Mouse (Mus musculus) stomach, embryonic 14.5 days (tissue): Measurements from ENCODE around the gene Pikfyve. TPM values are rescaled to one million over a fixed set of nuclear protein-coding genes. Genes with fewer than 3 reads are reported as not detected.

ENCODE experiments used
- ATAC-seq: fragments of 200-750 bp; cut with Nextera tagmentation; 2 replicates; pipeline ENCODE4 v1.8.0; 2017; ENCODE audit warnings: low read depth, moderate TSS enrichment; ENCODE audit not compliant: insufficient number of reproducible peaks, insufficient read depth, low FRiP score
- H3K27ac ChIP-seq: fragments of 300-500 bp; sonication (generic); 2 replicates; pipeline ENCODE4 v1.5.1; 2014; ENCODE audit warnings: mild to moderate bottlenecking, low read length, moderate library complexity, mixed read lengths
- H3K27me3 ChIP-seq: fragments of 300-500 bp; sonication (generic); 2 replicates; pipeline ENCODE4 v1.6.1; 2014; ENCODE audit warnings: low read length, control low read depth, mixed read lengths; ENCODE audit not compliant: control insufficient read depth, insufficient read depth
- H3K36me3 ChIP-seq: fragments of 300-500 bp; sonication (generic); 2 replicates; pipeline ENCODE4 v1.6.1; 2014; ENCODE audit warnings: mild to moderate bottlenecking, control low read depth, low read length, moderate library complexity, mixed read lengths; ENCODE audit not compliant: control insufficient read depth, insufficient read depth
- H3K4me1 ChIP-seq: fragments of 300-500 bp; sonication (generic); 2 replicates; pipeline ENCODE4 v1.6.1; 2014; ENCODE audit warnings: low read length, control low read depth, mixed read lengths; ENCODE audit not compliant: control insufficient read depth, insufficient read depth
- H3K4me2 ChIP-seq: fragments of 300-500 bp; sonication (generic); replicated peaks from 2 replicates; pipeline ENCODE4 v1.6.1; 2014; ENCODE audit warnings: low read depth, low read length, control low read depth
- H3K4me3 ChIP-seq: fragments of 300-500 bp; sonication (generic); 2 replicates; pipeline ENCODE4 v1.5.1; 2014; ENCODE audit warnings: low read depth, low read length, control low read depth
- H3K9ac ChIP-seq: fragments of 300-500 bp; sonication (generic); replicated peaks from 2 replicates; pipeline ENCODE4 v1.6.1; 2014; ENCODE audit warnings: low read depth, mild to moderate bottlenecking, control low read depth, low read length, moderate library complexity, mixed read lengths
- H3K9me3 ChIP-seq: fragments of 300-500 bp; sonication (generic); 2 replicates; pipeline ENCODE4 v1.6.1; 2016; ENCODE audit warnings: low read depth, low read length, control low read depth; ENCODE audit not compliant: control insufficient read depth
- WGBS: fragments of 180-500 bp; shearing (Covaris S2); extraction: QIAGEN DNeasy Blood & Tissue Kit; methylation state at CpG from one replicate; pipeline ENCODE4 v1.1.7; 2014; 5-methylcytosine and 5-hydroxymethylcytosine counted together
- polyA plus RNA-seq: library from polyadenylated mRNA; unstranded; fragments of >200 nt; fragmentation: Nextera tagmentation; extraction: Ambion mirVana; gene quantifications from 2 replicates; pipeline ENCODE4 v1.2.1, GENCODE M21; 2014

The Pikfyve gene
- polyA plus RNA-seq, 1 experiment from 2014 or later = 18.7 TPM

DNA sequence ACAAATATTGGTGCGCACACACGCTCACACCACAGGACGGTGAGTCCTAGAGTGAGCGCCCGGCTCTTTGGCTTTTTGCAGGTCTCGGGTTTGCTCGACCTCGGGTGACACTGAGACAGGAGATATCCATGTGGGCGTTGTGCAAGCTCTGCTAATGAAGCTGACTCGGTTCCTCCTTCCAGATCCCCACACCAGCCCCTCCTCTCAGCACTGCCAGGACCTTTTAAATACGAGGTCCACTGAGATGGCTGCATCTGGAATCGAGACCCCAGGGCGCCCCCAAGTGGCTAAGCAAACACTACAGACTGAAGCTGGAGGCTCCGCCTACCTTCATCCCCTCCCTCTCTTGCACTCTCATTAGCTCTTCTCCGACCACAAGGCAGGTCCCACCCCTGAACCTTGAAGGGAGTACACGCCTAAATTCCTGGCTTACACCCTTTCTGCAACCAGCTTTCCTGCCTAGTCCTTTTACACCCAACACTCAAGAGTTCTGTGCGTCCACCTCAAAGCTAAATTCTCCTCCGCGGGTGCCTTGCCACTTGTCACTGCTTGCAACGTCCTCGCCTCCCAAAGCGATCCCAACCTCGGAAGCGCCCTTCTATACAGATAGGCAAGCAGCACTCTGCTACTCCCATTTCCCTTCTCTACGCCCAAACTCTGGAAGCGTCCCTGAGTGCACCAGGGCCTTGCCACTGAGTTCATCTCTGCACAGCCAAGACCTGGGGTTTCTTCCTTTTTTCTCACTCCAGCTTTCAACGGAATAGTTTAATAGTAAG lies 8.2 kb upstream of the Pikfyve start:
- H3K9ac ChIP-seq = peak overlapping the region; percentile 68
- 4% methylated on average over 27 of the region's 27 CpGs for WGBS
- ATAC-seq = peak; percentile 85

DNA sequence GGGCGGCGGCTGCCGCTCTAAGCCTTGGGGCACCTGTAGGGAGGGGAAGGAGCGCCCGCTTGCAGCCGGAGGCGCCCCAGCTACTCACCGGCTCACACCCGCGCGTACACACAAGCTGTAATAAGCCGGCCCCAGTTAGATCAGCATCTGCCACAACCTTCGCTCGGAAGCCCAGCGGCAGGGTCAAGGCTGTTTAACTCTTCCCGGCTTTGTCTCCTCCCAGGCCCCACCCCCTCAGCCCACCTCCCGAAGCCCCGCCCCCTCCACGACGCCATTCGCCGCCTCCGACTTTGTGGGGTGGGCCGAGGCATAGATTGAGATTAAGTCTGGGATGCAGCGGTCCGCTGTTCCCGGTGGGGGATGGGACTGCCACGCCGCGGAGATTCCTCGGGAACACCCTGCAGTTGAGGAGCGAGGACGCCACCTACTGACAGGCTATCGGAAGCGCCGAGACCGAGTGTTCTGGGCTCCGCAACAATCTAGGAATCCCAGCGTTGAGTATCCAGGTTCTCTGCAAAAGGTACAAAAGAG lies 7.5 kb upstream of the Pikfyve start:
- Histone ChIP-seq H3K36me3 (peaks cover 7% of the 10 kb centered on the region), H3K4me1 (peaks cover 3% of the 10 kb centered on the region; the same call in 1 of the 2 replicates), H3K9ac (peak overlapping the region; percentile 68), H3K27ac (peak overlapping the region; percentile 98), H3K4me2 (peak overlapping the region; percentile 76), H3K9me3 (no peaks in the 10 kb centered on the region), H3K27me3 (no peaks in the 10 kb centered on the region), H3K4me3 (peak overlapping the region; percentile 80)
- WGBS = 1% methylated on average over 39 of the region's 39 CpGs
- peak; percentile 92 for ATAC-seq

More for the DNA sequence above, 8.2 kb upstream of the Pikfyve start:
- Histone ChIP-seq H3K27ac (peak overlapping the region; percentile 98), H3K27me3 (no peaks in the 10 kb centered on the region), H3K4me3 (peak overlapping the region; percentile 80), H3K4me1 (peaks cover 3% of the 10 kb centered on the region; the same call in 1 of the 2 replicates), H3K4me2 (peak overlapping the region; percentile 76), H3K36me3 (peaks cover 10% of the 10 kb centered on the region), H3K9me3 (no peaks in the 10 kb centered on the region)

DNA sequence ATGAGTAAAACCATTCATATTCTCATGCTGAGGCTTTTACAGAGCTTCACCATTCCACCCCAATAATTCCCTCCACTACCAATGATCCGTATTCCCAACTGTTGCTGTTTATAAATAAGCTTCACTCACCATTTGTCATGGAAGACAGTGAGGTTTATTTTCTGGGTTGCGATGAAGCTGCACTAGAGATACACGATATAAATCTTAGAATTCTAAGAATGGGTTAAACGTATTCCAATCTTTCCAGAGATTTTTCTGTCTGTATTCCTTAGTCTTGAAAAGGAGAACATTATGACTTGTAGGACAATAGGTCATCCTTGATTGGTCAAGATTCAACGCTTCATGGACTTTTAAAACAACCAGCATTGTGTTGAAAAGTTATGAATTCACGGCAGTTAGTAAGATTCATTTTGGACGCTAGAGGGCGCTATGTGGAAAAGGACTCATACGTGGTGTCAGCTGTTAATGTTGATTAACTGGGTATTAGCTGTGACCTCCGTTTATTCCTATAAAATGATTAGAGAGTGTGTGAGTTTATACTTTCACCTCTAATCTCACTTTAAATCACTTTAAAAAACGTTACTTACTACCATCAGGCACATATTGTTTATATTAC lies 6.7 kb upstream of the Pikfyve start:
- Histone ChIP-seq H3K27me3 (no peaks in the 10 kb centered on the region), H3K4me1 (peaks cover 3% of the 10 kb centered on the region; the same call in 1 of the 2 replicates)
- 3% methylated on average over 11 of the region's 11 CpGs for WGBS

DNA sequence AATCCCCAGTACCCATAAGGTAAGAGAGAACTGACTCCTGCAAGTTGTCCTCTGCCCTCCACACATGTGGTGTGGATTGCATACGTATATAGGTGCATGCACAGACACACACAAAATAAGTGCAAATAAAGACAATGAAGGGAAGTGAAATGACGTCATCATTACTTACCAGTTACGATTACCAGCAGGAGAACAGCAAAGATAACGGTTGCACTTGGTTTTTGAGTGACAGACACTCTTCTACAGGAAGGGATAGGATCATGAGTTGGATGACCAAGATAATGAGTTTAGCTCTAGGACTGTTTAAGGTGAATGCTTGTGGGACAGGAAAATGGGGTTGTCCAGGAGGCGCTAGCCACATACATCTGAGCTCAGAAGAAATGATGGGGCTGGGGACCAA lies 5.0 kb upstream of the Pikfyve start:
- Histone ChIP-seq H3K4me2 (no peak overlapping the region), H3K27me3 (no peaks in the 10 kb centered on the region), H3K4me3 (no peak overlapping the region), H3K9ac (no peak overlapping the region), H3K9me3 (no peaks in the 10 kb centered on the region), H3K4me1 (peaks cover 3% of the 10 kb centered on the region; the same call in 1 of the 2 replicates), H3K27ac (no peak overlapping the region), H3K36me3 (no peaks in the 10 kb centered on the region)
- no peak for ATAC-seq
- WGBS = 82% methylated on average over 5 of the region's 5 CpGs

More for the DNA sequence above, 6.7 kb upstream of the Pikfyve start:
- no peaks in the 10 kb centered on the region for H3K9me3 ChIP-seq
- H3K27ac ChIP-seq = peak overlapping the region; percentile 98; the same call in 1 of the 2 replicates
- no peaks in the 10 kb centered on the region for H3K36me3 ChIP-seq
- H3K9ac ChIP-seq = peak overlapping the region; percentile 68; the same call in 1 of the 2 replicates
- peak overlapping the region; percentile 43 for H3K4me2 ChIP-seq
- peak overlapping the region; percentile 80 for H3K4me3 ChIP-seq
- no peak for ATAC-seq

DNA sequence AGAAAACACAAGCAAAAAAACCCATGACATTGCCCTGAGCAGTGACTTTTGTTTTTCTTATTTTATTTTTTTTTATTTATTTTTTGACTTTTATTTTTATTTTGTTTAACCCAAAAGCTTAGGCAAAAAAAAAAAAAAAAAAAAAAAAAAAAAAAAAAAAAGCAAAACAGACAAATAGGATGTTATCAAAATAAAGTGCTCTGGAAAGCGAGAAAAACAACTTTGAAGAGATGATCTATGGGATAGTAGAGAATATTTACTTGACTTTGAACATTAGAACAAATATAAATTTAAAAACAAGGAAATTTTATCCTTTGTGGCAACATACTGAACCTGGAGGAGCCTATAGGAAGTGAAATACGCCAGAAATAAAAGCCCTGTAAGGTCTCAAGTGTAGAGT lies 2.5 kb upstream of the Pikfyve start:
- H3K36me3 ChIP-seq = no peaks in the 10 kb centered on the region
- H3K4me2 ChIP-seq = no peak overlapping the region
- H3K9ac ChIP-seq = no peak overlapping the region
- H3K4me3 ChIP-seq = no peak overlapping the region
- no peaks in the 10 kb centered on the region for H3K9me3 ChIP-seq
- WGBS = 82% methylated on average over 2 of the region's 2 CpGs
- ATAC-seq = no peak
- H3K4me1 ChIP-seq = peaks cover 6% of the 10 kb centered on the region; the same call in 1 of the 2 replicates
- H3K27me3 ChIP-seq = no peaks in the 10 kb centered on the region
- no peak overlapping the region for H3K27ac ChIP-seq

DNA sequence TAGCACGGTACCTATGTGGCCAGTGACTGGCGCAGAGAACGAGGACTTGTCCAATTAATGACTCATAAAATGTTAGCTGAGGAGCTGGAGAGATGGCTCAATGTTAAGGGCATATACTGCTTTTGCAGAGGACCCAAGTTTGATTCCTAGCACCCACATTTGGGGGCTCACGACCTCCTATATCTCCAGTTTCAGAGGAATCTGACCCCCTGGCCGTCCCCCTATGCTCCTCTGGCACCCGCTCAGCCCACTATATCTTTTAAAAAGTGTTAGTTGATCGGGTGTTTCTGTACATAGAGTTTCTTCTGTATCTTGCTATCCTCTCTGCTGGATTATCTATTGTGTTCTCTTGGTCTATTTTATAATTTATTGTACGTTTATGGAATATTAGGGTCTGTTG lies 1.5 kb upstream of the Pikfyve start:
- H3K4me3 ChIP-seq = no peak overlapping the region
- peaks cover 6% of the 10 kb centered on the region; the same call in 1 of the 2 replicates for H3K4me1 ChIP-seq
- no peak overlapping the region for H3K27ac ChIP-seq
- H3K27me3 ChIP-seq = no peaks in the 10 kb centered on the region
- H3K9ac ChIP-seq = no peak overlapping the region
- no peak overlapping the region for H3K4me2 ChIP-seq
- ATAC-seq = no peak
- 86% methylated on average over 8 of the region's 8 CpGs for WGBS
- no peaks in the 10 kb centered on the region for H3K9me3 ChIP-seq
- H3K36me3 ChIP-seq = no peaks in the 10 kb centered on the region

DNA sequence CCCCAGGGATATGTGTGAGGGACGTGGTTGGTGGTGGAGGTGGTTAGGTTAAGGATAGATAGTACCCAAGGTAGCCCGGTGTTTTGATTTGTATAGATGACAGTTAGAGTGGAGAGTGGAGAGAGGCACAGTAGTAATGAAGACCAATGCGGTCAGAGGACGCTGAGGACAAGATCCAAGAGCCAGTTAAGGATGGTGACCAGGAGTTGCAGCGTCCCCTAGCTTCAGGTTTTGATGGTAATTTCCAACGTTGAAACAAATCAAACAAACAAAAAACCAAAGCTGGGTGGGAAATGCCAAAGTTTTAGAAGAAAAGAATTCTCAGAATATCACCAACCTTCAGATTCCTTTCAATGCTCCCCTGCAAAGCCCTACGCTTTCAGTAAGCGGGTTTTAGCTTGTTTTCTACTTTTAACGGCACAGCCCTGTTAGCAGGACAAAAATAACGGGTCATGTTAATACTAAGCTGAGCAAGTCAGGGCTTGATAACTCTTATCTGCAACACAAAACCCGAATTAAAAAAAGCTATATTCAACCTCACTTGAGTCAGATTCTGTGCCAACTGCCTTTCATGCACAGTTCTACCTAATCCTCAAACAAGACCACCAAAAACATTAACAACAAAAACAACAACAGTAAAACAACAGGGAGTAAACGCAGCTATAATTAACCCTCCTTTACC lies 818 bp upstream of the Pikfyve start:
- 29% methylated on average over 12 of the region's 12 CpGs for WGBS
- Histone ChIP-seq H3K9ac (no peak overlapping the region), H3K9me3 (no peaks in the 10 kb centered on the region), H3K4me2 (peak overlapping the region; percentile 70), H3K27ac (no peak overlapping the region), H3K4me1 (peaks cover 6% of the 10 kb centered on the region; the same call in 1 of the 2 replicates), H3K27me3 (no peaks in the 10 kb centered on the region), H3K4me3 (peak overlapping the region; percentile 82), H3K36me3 (no peaks in the 10 kb centered on the region)
- no peak for ATAC-seq

DNA sequence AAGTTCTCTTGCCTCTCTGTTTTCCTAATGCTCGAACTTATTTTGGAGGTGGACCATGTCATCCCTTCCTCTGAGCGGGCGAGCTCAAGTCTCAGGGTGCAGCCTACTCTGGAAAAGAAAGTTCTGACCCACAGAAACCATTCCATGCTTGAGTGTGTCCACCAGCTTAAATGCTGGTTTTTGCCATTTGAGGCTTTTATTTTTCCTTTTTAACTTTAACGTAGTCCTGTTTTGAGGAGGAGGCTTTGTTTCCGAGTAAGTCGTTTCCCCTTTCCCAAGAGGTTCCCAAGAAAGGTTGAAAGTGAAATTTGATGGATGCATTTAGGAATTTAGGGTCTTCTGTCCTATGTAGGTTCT lies 569 bp downstream of the Pikfyve start:
- H3K4me1 ChIP-seq = peaks cover 6% of the 10 kb centered on the region; the same call in 1 of the 2 replicates
- under 1% methylated on average over 6 of the region's 6 CpGs for WGBS
- peak overlapping the region; percentile 61; the same call in 1 of the 2 replicates for H3K27ac ChIP-seq
- ATAC-seq = no peak
- H3K9ac ChIP-seq = peak overlapping the region; percentile 87
- H3K4me3 ChIP-seq = peak overlapping the region; percentile 82
- H3K27me3 ChIP-seq = no peaks in the 10 kb centered on the region
- no peaks in the 10 kb centered on the region for H3K9me3 ChIP-seq
- H3K4me2 ChIP-seq = peak overlapping the region; percentile 70
- peaks cover 2% of the 10 kb centered on the region for H3K36me3 ChIP-seq
